Mouse (Mus musculus) forebrain, embryonic 13.5 days (tissue): Measurements from ENCODE around the gene Rex1bd. TPM values are rescaled to one million over a fixed set of nuclear protein-coding genes. Genes with fewer than 3 reads are reported as not detected.

Experiments
- ATAC-seq: fragments of 200-750 bp; cut with Nextera tagmentation; 2 replicates; pipeline ENCODE4 v1.8.0; 2017
- H3K27ac ChIP-seq: fragments of 300-500 bp; sonication (generic); 2 replicates; pipeline ENCODE4 v1.5.1; 2015; ENCODE audit warnings: inconsistent platforms, mild to moderate bottlenecking, moderate library complexity
- H3K27me3 ChIP-seq: fragments of 300-500 bp; sonication (generic); 2 replicates; pipeline ENCODE4 v1.6.1; 2015; ENCODE audit warnings: mild to moderate bottlenecking, inconsistent platforms
- H3K36me3 ChIP-seq: fragments of 300-500 bp; sonication (generic); 2 replicates; pipeline ENCODE4 v1.6.1; 2015; ENCODE audit warnings: mild to moderate bottlenecking, inconsistent platforms; ENCODE audit not compliant: poor library complexity, severe bottlenecking
- H3K4me1 ChIP-seq: fragments of 300-500 bp; sonication (generic); 2 replicates; pipeline ENCODE4 v1.6.1; 2015; ENCODE audit warnings: inconsistent platforms
- H3K4me2 ChIP-seq: fragments of 300-500 bp; sonication (generic); 2 replicates; pipeline ENCODE4 v1.6.1; 2015; ENCODE audit warnings: inconsistent platforms, mild to moderate bottlenecking, moderate library complexity
- H3K4me3 ChIP-seq: fragments of 300-500 bp; sonication (generic); 2 replicates; pipeline ENCODE4 v1.5.1; 2015; ENCODE audit warnings: mild to moderate bottlenecking, inconsistent platforms
- H3K9ac ChIP-seq: fragments of 300-500 bp; sonication (generic); 2 replicates; pipeline ENCODE4 v1.6.1; 2015; ENCODE audit warnings: mild to moderate bottlenecking, inconsistent platforms
- H3K9me3 ChIP-seq: fragments of 300-500 bp; sonication (generic); replicated peaks from 2 replicates; pipeline ENCODE4 v1.6.1; 2016; ENCODE audit warnings: inconsistent platforms
- WGBS: fragments of 180-500 bp; shearing (Covaris S2); methylation state at CpG from one replicate; pipeline ENCODE4 v1.1.7; 2015; 5-methylcytosine and 5-hydroxymethylcytosine counted together
- polyA plus RNA-seq: library from polyadenylated mRNA; unstranded; fragments of >200 nt; fragmentation: Nextera tagmentation; extraction: Ambion mirVana; gene quantifications from 2 replicates; pipeline ENCODE4 v1.2.1, GENCODE M21; 2015

Rex1bd gene
- polyA plus RNA-seq, 1 experiment from 2014 or later = 150 TPM

GRCm38 (mm10) chr8:70457882-70458281 lies 48.7 kb downstream of the Rex1bd start:
- Histone ChIP-seq H3K27me3 (no peaks in the 10 kb centered on the region), H3K4me1 (no peaks in the 10 kb centered on the region), H3K4me3 (no peak overlapping the region), H3K36me3 (0 out of 2 replicates have a peak, but pooled peaks cover 6% of the 10 kb centered on the region), H3K9me3 (no peaks in the 10 kb centered on the region; the same call in 1 of the 2 replicates), H3K27ac (no peak overlapping the region), H3K4me2 (no peak overlapping the region), H3K9ac (no peak overlapping the region)
- 89% methylated on average over 6 of the region's 6 CpGs for WGBS
- no peak for ATAC-seq

GRCm38 (mm10) chr8:70456996-70457395 lies 49.6 kb downstream of the Rex1bd start:
- no peaks in the 10 kb centered on the region for H3K4me1 ChIP-seq
- 0 out of 2 replicates have a peak, but pooled peaks cover 5% of the 10 kb centered on the region for H3K27me3 ChIP-seq
- H3K4me2 ChIP-seq = no peak overlapping the region
- H3K9me3 ChIP-seq = no peaks in the 10 kb centered on the region; the same call in 1 of the 2 replicates
- WGBS = 92% methylated on average over 1 of the region's 1 CpGs
- peaks cover 13% of the 10 kb centered on the region for H3K36me3 ChIP-seq
- no peak overlapping the region for H3K27ac ChIP-seq
- no peak overlapping the region for H3K4me3 ChIP-seq
- no peak for ATAC-seq
- H3K9ac ChIP-seq = peak overlapping the region; percentile 26; the same call in 1 of the 2 replicates

Other genes starting within 250 kb of the Rex1bd start
- 65.0 and 66.0 TPM in 2 replicates for gene Homer3, start 223.9 kb downstream of the Rex1bd start, polyA plus RNA-seq
- 52.4 and 53.7 TPM in 2 replicates for gene Ddx49, start 204.3 kb downstream of the Rex1bd start, polyA plus RNA-seq
- 268 and 274 TPM in 2 replicates for gene Cope, start 204.2 kb downstream of the Rex1bd start, polyA plus RNA-seq
- gene Cers1, start 191.0 kb downstream of the Rex1bd start, polyA plus RNA-seq = 18.2 and 20.1 TPM in 2 replicates
- gene Gdf1, start 176.9 kb downstream of the Rex1bd start, polyA plus RNA-seq = 0.89 and 2.5 TPM in 2 replicates
- 14.2 and 16.3 TPM in 2 replicates for gene Upf1, start 153.5 kb downstream of the Rex1bd start, polyA plus RNA-seq
- 0.18 and 0.35 TPM in 2 replicates for gene Comp, start 133.2 kb downstream of the Rex1bd start, polyA plus RNA-seq
- 23.4 and 28.2 TPM in 2 replicates for gene Crtc1, start 67.2 kb downstream of the Rex1bd start, polyA plus RNA-seq
- 15.3 and 16.4 TPM in 2 replicates for gene Klhl26, start 29.8 kb downstream of the Rex1bd start, polyA plus RNA-seq
- gene Tmem59l, start 19.4 kb downstream of the Rex1bd start, polyA plus RNA-seq = 32.5 and 38.0 TPM in 2 replicates
- 0.86 and 0.92 TPM in 2 replicates for gene Crlf1, start 13.6 kb downstream of the Rex1bd start, polyA plus RNA-seq
- 812 and 920 TPM in 2 replicates for gene Uba52, start 4.0 kb upstream of the Rex1bd start, polyA plus RNA-seq
- gene Fkbp8, start 21.0 kb upstream of the Rex1bd start, polyA plus RNA-seq = 357 and 385 TPM in 2 replicates
- 52.5 and 53.6 TPM in 2 replicates for gene Kxd1, start 21.2 kb upstream of the Rex1bd start, polyA plus RNA-seq
- 16.5 and 16.6 TPM in 2 replicates for gene Ell, start 32.7 kb upstream of the Rex1bd start, polyA plus RNA-seq
- 87.1 and 105 TPM in 2 replicates for gene Isyna1, start 87.6 kb upstream of the Rex1bd start, polyA plus RNA-seq
- gene Ssbp4, start 102.1 kb upstream of the Rex1bd start, polyA plus RNA-seq = 81.9 and 101 TPM in 2 replicates
- 0.65 and 0.68 TPM in 2 replicates for gene Lrrc25, start 109.4 kb upstream of the Rex1bd start, polyA plus RNA-seq
- gene Gdf15, start 125.7 kb upstream of the Rex1bd start, polyA plus RNA-seq = 0.15 TPM in 1 of 2 replicates, not detected in the other
- 64.6 and 80.8 TPM in 2 replicates for gene Pgpep1, start 153.6 kb upstream of the Rex1bd start, polyA plus RNA-seq
- gene Lsm4, start 166.5 kb upstream of the Rex1bd start, polyA plus RNA-seq = 238 and 239 TPM in 2 replicates
- gene Jund, start 192.2 kb upstream of the Rex1bd start, polyA plus RNA-seq = 58.6 and 68.8 TPM in 2 replicates
- gene Iqcn, start 196.7 kb upstream of the Rex1bd start, polyA plus RNA-seq = 0.05 and 0.11 TPM in 2 replicates
- not detected in 2 replicates for gene Gm3336, start 211.8 kb upstream of the Rex1bd start, polyA plus RNA-seq
- 0.10 TPM in 1 of 2 replicates, not detected in the other for gene Pde4c, start 217.0 kb upstream of the Rex1bd start, polyA plus RNA-seq
- 180 and 188 TPM in 2 replicates for gene Rab3a, start 247.9 kb upstream of the Rex1bd start, polyA plus RNA-seq